Mouse (Mus musculus): ENCODE measurements at regions not wholly inside any gene's neighbourhood (a gene's known extent, or its start where the extent isn't known, plus 50 kb on each side); places are given as distances from the start of the nearest gene placed in this dataset.
A peak's percentile ranks its signal among the peaks of the same experiment; 100 is the strongest.

DNA sequence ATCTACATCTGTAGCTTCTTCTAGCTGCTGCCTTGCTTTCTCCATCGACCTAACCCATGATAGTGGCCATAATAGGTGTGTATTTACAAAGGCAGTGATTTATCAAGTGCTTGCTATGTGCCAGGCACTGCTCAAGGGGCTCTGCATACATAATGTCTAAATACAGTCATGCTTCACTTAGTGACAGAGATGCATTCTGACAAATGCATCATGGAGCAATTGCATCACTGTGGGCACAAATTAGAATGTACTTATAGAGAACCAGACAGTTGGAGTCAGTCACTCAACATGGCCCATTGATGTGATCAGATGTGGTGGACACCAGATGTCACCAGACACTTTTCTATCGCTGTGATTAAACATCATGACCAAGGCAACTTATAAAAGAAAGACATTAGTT, 223.3 kb upstream of the Ntm start:
- WGBS, result 85% methylated on average over 2 of the region's 2 CpGs
- Histone ChIP-seq H3K27me3 (ENCODE audit: control insufficient read depth, insufficient read depth, low read depth, low read length) (no peaks in the 10 kb centered on the region), H3K4me2 (ENCODE audit: low read length) (no peak overlapping the region), H3K27ac (ENCODE audit: low read length) (no peak overlapping the region), H3K9ac (ENCODE audit: low read depth, low read length) (no peak overlapping the region), H3K9me3 (replicated peaks; ENCODE audit: control insufficient read depth, low read length, poor library complexity, severe bottlenecking) (no peaks in the 10 kb centered on the region), H3K4me3 (ENCODE audit: low read depth, low read length) (no peak overlapping the region), H3K4me1 (ENCODE audit: control insufficient read depth, insufficient read depth, low read length) (peaks cover 9% of the 10 kb centered on the region), H3K36me3 (ENCODE audit: control insufficient read depth, insufficient read depth, low read length) (no peaks in the 10 kb centered on the region)
- ATAC-seq, result no peak

DNA sequence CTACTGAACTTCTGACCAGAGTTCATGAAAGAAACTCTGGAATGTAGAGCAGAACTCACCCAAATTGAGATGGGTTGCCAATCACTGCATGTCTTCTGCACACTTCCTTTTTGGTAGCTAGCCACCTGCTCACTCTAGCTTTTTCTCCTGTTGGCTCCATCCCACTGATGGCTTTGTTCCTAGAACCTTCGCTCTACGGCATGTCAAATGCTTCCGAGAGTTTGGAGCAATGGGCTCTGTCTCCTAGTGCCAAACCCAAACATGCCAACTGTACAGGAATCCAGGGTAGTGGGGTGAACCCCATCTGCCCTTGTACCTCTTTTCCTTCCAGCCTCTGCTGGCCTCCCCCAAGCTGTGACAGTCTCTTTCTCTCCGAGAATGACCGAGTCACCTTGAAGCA, 227.1 kb upstream of the Ntm start:
- H3K9me3 ChIP-seq (replicated peaks; ENCODE audit: control insufficient read depth, low read length, poor library complexity, severe bottlenecking), result no peaks in the 10 kb centered on the region
- WGBS, result 94% methylated on average over 5 of the region's 5 CpGs
- H3K4me2 ChIP-seq (ENCODE audit: low read length), result no peak overlapping the region
- H3K4me1 ChIP-seq (ENCODE audit: control insufficient read depth, insufficient read depth, low read length), result peaks cover 6% of the 10 kb centered on the region; the same call in 1 of the 2 replicates
- H3K27ac ChIP-seq (ENCODE audit: low read length), result no peak overlapping the region
- H3K9ac ChIP-seq (ENCODE audit: low read depth, low read length), result no peak overlapping the region
- no peaks in the 10 kb centered on the region for H3K27me3 ChIP-seq (ENCODE audit: control insufficient read depth, insufficient read depth, low read depth, low read length)
- no peak for ATAC-seq
- no peaks in the 10 kb centered on the region for H3K36me3 ChIP-seq (ENCODE audit: control insufficient read depth, insufficient read depth, low read length)
- H3K4me3 ChIP-seq (ENCODE audit: low read depth, low read length), result no peak overlapping the region

DNA sequence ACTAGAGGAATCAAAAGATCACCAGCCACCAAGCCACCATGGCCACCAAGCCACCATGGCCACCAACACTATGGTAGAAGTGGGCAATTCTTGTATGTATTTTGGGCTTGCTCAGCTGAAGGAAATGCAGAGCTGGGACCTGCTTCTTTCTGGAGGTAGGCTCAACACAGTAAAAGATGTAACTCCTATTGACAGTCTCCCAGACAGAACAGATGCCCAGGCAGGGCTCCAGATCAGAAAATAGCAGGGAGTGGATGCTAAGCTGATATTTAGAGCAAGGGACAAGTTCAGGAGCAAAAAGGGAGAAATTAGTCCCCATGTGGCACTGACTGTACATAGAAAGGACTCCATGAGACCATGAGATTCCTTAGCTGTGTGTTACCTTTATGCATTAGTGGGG, 228.2 kb upstream of the Ntm start:
- Histone ChIP-seq H3K4me2 (ENCODE audit: low read length) (no peak overlapping the region), H3K27ac (ENCODE audit: low read length) (no peak overlapping the region), H3K4me1 (ENCODE audit: control insufficient read depth, insufficient read depth, low read length) (0 out of 2 replicates have a peak, but pooled peaks cover 3% of the 10 kb centered on the region), H3K9ac (ENCODE audit: low read depth, low read length) (no peak overlapping the region), H3K27me3 (ENCODE audit: control insufficient read depth, insufficient read depth, low read depth, low read length) (no peaks in the 10 kb centered on the region), H3K4me3 (ENCODE audit: low read depth, low read length) (no peak overlapping the region), H3K9me3 (replicated peaks; ENCODE audit: control insufficient read depth, low read length, poor library complexity, severe bottlenecking) (no peaks in the 10 kb centered on the region), H3K36me3 (ENCODE audit: control insufficient read depth, insufficient read depth, low read length) (no peaks in the 10 kb centered on the region)
- ATAC-seq, result no peak

DNA sequence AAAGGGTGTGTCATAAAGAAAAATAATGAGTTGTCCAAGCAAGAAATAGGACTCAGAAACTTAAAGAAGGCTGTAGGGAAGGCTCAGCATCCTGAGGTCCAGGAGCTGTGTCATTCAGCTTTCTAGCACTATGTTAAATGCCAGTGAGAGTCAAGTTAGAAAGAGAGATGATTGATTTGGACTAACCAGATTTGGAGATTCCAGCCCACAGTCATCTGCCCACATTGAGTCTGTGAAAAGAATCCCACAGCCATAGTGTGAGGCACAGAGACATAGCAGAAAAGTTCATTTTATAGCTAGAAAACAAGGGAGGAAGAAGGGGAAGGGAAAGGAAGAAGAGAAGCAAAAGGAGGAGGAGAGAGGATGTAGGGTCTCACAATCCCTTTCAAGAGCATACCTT, 229.0 kb upstream of the Ntm start:
- Histone ChIP-seq H3K27ac (ENCODE audit: low read length) (no peak overlapping the region), H3K27me3 (ENCODE audit: control insufficient read depth, insufficient read depth, low read depth, low read length) (no peaks in the 10 kb centered on the region), H3K4me2 (ENCODE audit: low read length) (no peak overlapping the region), H3K36me3 (ENCODE audit: control insufficient read depth, insufficient read depth, low read length) (no peaks in the 10 kb centered on the region), H3K4me3 (ENCODE audit: low read depth, low read length) (no peak overlapping the region), H3K4me1 (ENCODE audit: control insufficient read depth, insufficient read depth, low read length) (0 out of 2 replicates have a peak, but pooled peaks cover 4% of the 10 kb centered on the region), H3K9ac (ENCODE audit: low read depth, low read length) (no peak overlapping the region), H3K9me3 (replicated peaks; ENCODE audit: control insufficient read depth, low read length, poor library complexity, severe bottlenecking) (no peaks in the 10 kb centered on the region)
- no peak for ATAC-seq

DNA sequence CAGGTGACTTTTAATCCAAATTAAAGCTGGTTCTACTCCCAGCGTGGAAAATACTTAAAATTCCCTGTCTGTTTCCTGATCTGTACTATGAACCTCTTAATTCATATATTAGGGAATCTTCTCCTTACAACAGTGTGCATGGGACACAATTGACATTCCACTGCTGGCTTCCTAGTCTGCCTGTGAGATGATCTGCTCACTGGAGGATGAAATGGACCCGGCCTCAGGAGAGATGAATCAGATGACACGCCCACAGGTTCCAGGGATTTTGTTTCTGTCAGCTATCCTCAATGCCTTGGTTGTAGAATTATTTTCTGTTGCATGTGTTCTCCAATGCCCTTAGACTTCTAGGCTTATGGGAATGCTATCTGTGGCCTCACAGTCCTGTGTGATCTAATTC, 231.9 kb upstream of the Ntm start:
- no peak for ATAC-seq
- Histone ChIP-seq H3K36me3 (ENCODE audit: control insufficient read depth, insufficient read depth, low read length) (no peaks in the 10 kb centered on the region), H3K27me3 (ENCODE audit: control insufficient read depth, insufficient read depth, low read depth, low read length) (no peaks in the 10 kb centered on the region)

DNA sequence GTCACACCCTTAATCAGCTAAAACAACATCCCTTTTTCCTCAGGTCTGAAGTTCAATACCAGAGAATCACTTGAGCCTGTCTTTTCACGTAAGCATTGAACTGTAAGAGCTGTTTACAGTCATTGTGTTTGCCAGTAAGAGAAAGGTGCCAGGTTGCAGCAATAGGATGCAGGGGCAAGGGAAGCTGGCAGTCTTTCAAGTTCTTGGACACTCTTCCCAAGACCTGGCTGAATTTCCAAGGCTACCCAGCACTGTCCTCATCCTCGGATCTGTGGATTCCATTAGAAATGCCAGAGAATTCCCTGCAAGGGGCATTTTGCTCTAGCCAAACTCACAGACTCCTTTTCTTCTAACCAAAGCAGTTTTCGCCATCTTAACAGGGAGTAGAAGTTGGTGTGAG, 224.5 kb upstream of the Snx19 start:
- WGBS, result 86% methylated on average over 3 of the region's 3 CpGs

More for the DNA sequence above, 231.9 kb upstream of the Ntm start:
- WGBS, result 71% methylated on average over 3 of the region's 3 CpGs
- Histone ChIP-seq H3K4me1 (ENCODE audit: control insufficient read depth, insufficient read depth, low read length) (0 out of 2 replicates have a peak, but pooled peaks cover 2% of the 10 kb centered on the region), H3K4me3 (ENCODE audit: low read depth, low read length) (no peak overlapping the region), H3K9ac (ENCODE audit: low read depth, low read length) (no peak overlapping the region), H3K4me2 (ENCODE audit: low read length) (no peak overlapping the region), H3K27ac (ENCODE audit: low read length) (no peak overlapping the region), H3K9me3 (replicated peaks; ENCODE audit: control insufficient read depth, low read length, poor library complexity, severe bottlenecking) (no peaks in the 10 kb centered on the region)

DNA sequence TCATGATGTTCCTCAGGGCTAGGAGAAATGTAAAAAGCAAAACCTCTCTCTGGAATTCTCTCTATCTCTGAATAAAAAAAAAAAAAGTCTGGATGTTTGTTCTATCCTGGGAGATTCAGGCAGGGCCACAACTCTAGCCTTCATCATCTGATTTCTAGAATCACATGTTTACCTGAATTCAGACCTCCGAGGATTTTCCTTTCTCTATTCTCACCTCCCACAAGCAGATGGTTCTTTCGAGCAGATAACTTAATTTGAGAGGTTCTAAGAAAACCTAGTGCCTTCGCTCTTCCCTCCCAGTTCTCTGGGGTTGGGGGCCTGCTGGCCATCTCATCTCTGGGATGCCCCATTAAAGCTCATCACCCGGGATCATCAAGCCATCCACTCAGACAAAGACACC, 219.3 kb upstream of the Snx19 start:
- no peaks in the 10 kb centered on the region for H3K9me3 ChIP-seq (replicated peaks; ENCODE audit: control insufficient read depth, low read length, poor library complexity, severe bottlenecking)
- H3K9ac ChIP-seq (ENCODE audit: low read depth, low read length), result no peak overlapping the region
- H3K27me3 ChIP-seq (ENCODE audit: control insufficient read depth, insufficient read depth, low read depth, low read length), result no peaks in the 10 kb centered on the region
- no peaks in the 10 kb centered on the region for H3K36me3 ChIP-seq (ENCODE audit: control insufficient read depth, insufficient read depth, low read length)
- H3K4me3 ChIP-seq (ENCODE audit: low read depth, low read length), result no peak overlapping the region
- 88% methylated on average over 4 of the region's 4 CpGs for WGBS
- no peak overlapping the region for H3K4me2 ChIP-seq (ENCODE audit: low read length)
- ATAC-seq, result no peak
- H3K27ac ChIP-seq (ENCODE audit: low read length), result no peak overlapping the region
- 0 out of 2 replicates have a peak, but pooled peaks cover 6% of the 10 kb centered on the region for H3K4me1 ChIP-seq (ENCODE audit: control insufficient read depth, insufficient read depth, low read length)

More for the DNA sequence above, 224.5 kb upstream of the Snx19 start:
- H3K9me3 ChIP-seq (replicated peaks; ENCODE audit: control insufficient read depth, low read length, poor library complexity, severe bottlenecking), result no peaks in the 10 kb centered on the region
- H3K36me3 ChIP-seq (ENCODE audit: control insufficient read depth, insufficient read depth, low read length), result no peaks in the 10 kb centered on the region
- no peaks in the 10 kb centered on the region for H3K27me3 ChIP-seq (ENCODE audit: control insufficient read depth, insufficient read depth, low read depth, low read length)
- H3K4me1 ChIP-seq (ENCODE audit: control insufficient read depth, insufficient read depth, low read length), result no peaks in the 10 kb centered on the region
- no peak for ATAC-seq
- no peak overlapping the region for H3K9ac ChIP-seq (ENCODE audit: low read depth, low read length)
- H3K4me3 ChIP-seq (ENCODE audit: low read depth, low read length), result no peak overlapping the region
- H3K27ac ChIP-seq (ENCODE audit: low read length), result no peak overlapping the region
- H3K4me2 ChIP-seq (ENCODE audit: low read length), result no peak overlapping the region

DNA sequence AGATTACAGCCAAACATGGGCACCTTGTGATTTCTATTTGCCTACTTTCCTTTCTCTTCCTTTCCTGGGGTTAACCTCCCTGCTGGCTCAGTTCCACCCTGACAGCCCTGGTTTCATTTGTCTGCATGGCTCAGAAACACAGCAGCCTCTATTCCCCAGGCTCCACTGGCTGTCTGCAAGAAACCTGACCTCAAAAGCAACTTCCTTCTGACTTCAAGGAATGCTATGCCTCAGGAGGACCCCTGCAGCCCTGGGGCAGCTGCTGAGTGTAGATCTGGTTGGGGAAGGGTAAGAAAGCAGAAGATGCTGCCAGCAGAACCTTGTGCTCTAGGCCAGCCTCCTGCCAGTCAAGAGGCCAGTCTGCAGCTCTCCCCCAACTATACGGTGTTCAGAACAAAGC, 217.1 kb upstream of the Snx19 start:
- no peaks in the 10 kb centered on the region for H3K36me3 ChIP-seq (ENCODE audit: control insufficient read depth, insufficient read depth, low read length)
- 26% methylated on average over 1 of the region's 1 CpGs for WGBS
- H3K9me3 ChIP-seq (replicated peaks; ENCODE audit: control insufficient read depth, low read length, poor library complexity, severe bottlenecking), result no peaks in the 10 kb centered on the region
- 0 out of 2 replicates have a peak, but pooled peaks cover 6% of the 10 kb centered on the region for H3K4me1 ChIP-seq (ENCODE audit: control insufficient read depth, insufficient read depth, low read length)
- ATAC-seq, result no peak
- H3K4me3 ChIP-seq (ENCODE audit: low read depth, low read length), result no peak overlapping the region
- no peak overlapping the region for H3K9ac ChIP-seq (ENCODE audit: low read depth, low read length)
- 0 out of 2 replicates have a peak overlapping the region, but pooled peaks have one; percentile 15 for H3K27ac ChIP-seq (ENCODE audit: low read length)
- H3K4me2 ChIP-seq (ENCODE audit: low read length), result no peak overlapping the region
- H3K27me3 ChIP-seq (ENCODE audit: control insufficient read depth, insufficient read depth, low read depth, low read length), result no peaks in the 10 kb centered on the region

DNA sequence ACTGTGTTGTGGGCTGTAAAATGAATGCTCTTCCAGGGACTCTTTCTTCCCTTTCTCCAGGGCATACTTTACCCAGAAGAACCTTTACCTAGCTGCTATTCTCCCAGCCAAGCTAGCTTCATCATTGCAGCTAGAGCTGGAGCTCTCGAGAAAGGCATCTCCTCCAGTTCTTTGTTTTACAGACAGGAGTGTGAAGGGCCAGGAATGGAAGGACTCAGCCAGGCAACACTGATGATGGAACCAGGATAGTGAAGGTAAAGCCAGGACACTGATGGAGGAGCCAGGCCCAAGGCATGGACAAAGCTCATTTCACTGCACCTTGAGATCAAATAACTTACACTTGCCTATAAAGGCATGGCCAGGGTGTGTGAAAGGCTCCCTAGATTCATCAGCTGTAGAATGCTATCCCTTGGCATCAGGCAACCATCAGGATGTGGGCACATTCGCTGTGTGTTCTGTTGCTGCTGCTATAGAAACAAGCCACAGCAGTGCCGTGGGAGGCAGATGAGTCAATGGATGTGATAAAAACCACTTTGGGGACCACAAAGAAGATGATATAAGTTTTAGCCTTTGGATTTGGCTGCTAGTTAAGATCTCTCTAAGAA, 214.3 kb upstream of the Snx19 start:
- no peak overlapping the region for H3K4me2 ChIP-seq (ENCODE audit: low read length)
- no peaks in the 10 kb centered on the region for H3K9me3 ChIP-seq (replicated peaks; ENCODE audit: control insufficient read depth, low read length, poor library complexity, severe bottlenecking)
- H3K27me3 ChIP-seq (ENCODE audit: control insufficient read depth, insufficient read depth, low read depth, low read length), result no peaks in the 10 kb centered on the region
- no peak for ATAC-seq
- 0 out of 2 replicates have a peak, but pooled peaks cover 6% of the 10 kb centered on the region for H3K4me1 ChIP-seq (ENCODE audit: control insufficient read depth, insufficient read depth, low read length)
- no peak overlapping the region for H3K27ac ChIP-seq (ENCODE audit: low read length)
- no peak overlapping the region for H3K9ac ChIP-seq (ENCODE audit: low read depth, low read length)
- no peak overlapping the region for H3K4me3 ChIP-seq (ENCODE audit: low read depth, low read length)
- whole genome bisulfite sequencing, result 83% methylated on average over 3 of the region's 3 CpGs
- no peaks in the 10 kb centered on the region for H3K36me3 ChIP-seq (ENCODE audit: control insufficient read depth, insufficient read depth, low read length)

Data from midbrain, embryonic 16.5 days (tissue).